In genomic region chr11:98686976-98687375, GRCm38 (mm10) we compare ENCODE assay signal across 20 mouse cellular contexts. TPM values are rescaled to one million over a fixed set of nuclear protein-coding genes. Genes with fewer than 3 reads are reported as not detected.
"Had no signal": no experiment of that assay in that cellular context is flagged by ENCODE, and none has a peak within 500 bp of the region (broad histone marks: within the 10 kb centered on the region; RNA-seq: fewer than 3 reads in every experiment).

No protein-coding gene starts in this region.

- H3K27ac ChIP-seq: hindbrain, postnatal 0 days; intestine, embryonic 15.5 days; limb, embryonic 15.5 days; liver, embryonic 12.5 days; midbrain, embryonic 10.5 days; midbrain, embryonic 15.5 days; neural tube, embryonic 13.5 days; stomach, embryonic 15.5 days had no signal

- H3K4me2 ChIP-seq: intestine, embryonic 15.5 days; limb, embryonic 15.5 days; liver, embryonic 12.5 days; lung, embryonic 14.5 days; midbrain, embryonic 15.5 days; neural tube, embryonic 13.5 days; stomach, embryonic 15.5 days had no signal

- H3K4me3 ChIP-seq: intestine, embryonic 15.5 days; limb, embryonic 15.5 days; liver, embryonic 12.5 days; midbrain, embryonic 10.5 days; midbrain, embryonic 15.5 days; neural tube, embryonic 13.5 days; stomach, embryonic 15.5 days had no signal

- H3K9ac ChIP-seq: intestine, embryonic 15.5 days; limb, embryonic 15.5 days; liver, embryonic 12.5 days; lung, embryonic 14.5 days; midbrain, embryonic 15.5 days; neural tube, embryonic 13.5 days; stomach, embryonic 15.5 days had no signal

- ATAC-seq: hindbrain, postnatal 0 days; intestine, embryonic 15.5 days; liver, embryonic 12.5 days; midbrain, embryonic 15.5 days had no signal

- H3K9me3 ChIP-seq: intestine, embryonic 15.5 days; limb, embryonic 15.5 days; liver, embryonic 12.5 days; midbrain, embryonic 10.5 days; midbrain, embryonic 15.5 days; neural tube, embryonic 13.5 days; stomach, embryonic 15.5 days had no signal

- DNase-seq: layer of hippocampus, postnatal 36 days; lung, embryonic 14.5 days; lung, postnatal 10 days; lung, postnatal 4 days; right cerebral cortex, postnatal 25 days; thymus, postnatal 4 days had no signal

- H3K27me3 ChIP-seq: intestine, embryonic 15.5 days; limb, embryonic 15.5 days; liver, embryonic 12.5 days; midbrain, embryonic 15.5 days; neural tube, embryonic 13.5 days; stomach, embryonic 15.5 days had no signal

RNA-seq across cellular contexts. Expression of gene Csf3, which starts 14.1 kb away (rescaled TPM):
- total RNA-seq: hindbrain, postnatal 0 days; layer of hippocampus, postnatal 36 days; left cerebral cortex, adult 8-10 months; left cerebral cortex, postnatal 25 days; megakaryocyte, adult 5-6 weeks had no signal
- polyA plus RNA-seq: hindbrain, postnatal 0 days; intestine, embryonic 15.5 days; liver, embryonic 12.5 days; liver, embryonic 16.5 days; lung, embryonic 14.5 days; midbrain, embryonic 10.5 days; midbrain, embryonic 15.5 days; neural tube, embryonic 13.5 days; small intestine, adult 2 months; stomach, embryonic 15.5 days had no signal

RNA-seq across cellular contexts. Expression of gene Gsdma, which starts 22.8 kb away (rescaled TPM):
- total RNA-seq: hindbrain, postnatal 0 days; layer of hippocampus, postnatal 36 days; left cerebral cortex, adult 8-10 months; left cerebral cortex, postnatal 25 days had no signal
- polyA plus RNA-seq: liver, embryonic 12.5 days; lung, embryonic 14.5 days; midbrain, embryonic 10.5 days; midbrain, embryonic 15.5 days; neural tube, embryonic 13.5 days had no signal

RNA-seq across cellular contexts. Expression of gene Gsdma2, which starts 40.4 kb away (rescaled TPM):
- total RNA-seq: hindbrain, postnatal 0 days; layer of hippocampus, postnatal 36 days; left cerebral cortex, adult 8-10 months; left cerebral cortex, postnatal 25 days; megakaryocyte, adult 5-6 weeks had no signal
- polyA plus RNA-seq: hindbrain, postnatal 0 days; limb, embryonic 11.5 days; limb, embryonic 15.5 days; liver, embryonic 12.5 days; liver, embryonic 16.5 days; lung, embryonic 14.5 days; midbrain, embryonic 10.5 days; midbrain, embryonic 15.5 days had no signal
